Mouse (Mus musculus): Measurements from ENCODE around the gene Gm525. TPM values are rescaled to one million over a fixed set of nuclear protein-coding genes. Genes with fewer than 3 reads are reported as not detected.

The Gm525 gene
- polyA plus RNA-seq, 1 experiment from 2014 or later, result not detected

DNA sequence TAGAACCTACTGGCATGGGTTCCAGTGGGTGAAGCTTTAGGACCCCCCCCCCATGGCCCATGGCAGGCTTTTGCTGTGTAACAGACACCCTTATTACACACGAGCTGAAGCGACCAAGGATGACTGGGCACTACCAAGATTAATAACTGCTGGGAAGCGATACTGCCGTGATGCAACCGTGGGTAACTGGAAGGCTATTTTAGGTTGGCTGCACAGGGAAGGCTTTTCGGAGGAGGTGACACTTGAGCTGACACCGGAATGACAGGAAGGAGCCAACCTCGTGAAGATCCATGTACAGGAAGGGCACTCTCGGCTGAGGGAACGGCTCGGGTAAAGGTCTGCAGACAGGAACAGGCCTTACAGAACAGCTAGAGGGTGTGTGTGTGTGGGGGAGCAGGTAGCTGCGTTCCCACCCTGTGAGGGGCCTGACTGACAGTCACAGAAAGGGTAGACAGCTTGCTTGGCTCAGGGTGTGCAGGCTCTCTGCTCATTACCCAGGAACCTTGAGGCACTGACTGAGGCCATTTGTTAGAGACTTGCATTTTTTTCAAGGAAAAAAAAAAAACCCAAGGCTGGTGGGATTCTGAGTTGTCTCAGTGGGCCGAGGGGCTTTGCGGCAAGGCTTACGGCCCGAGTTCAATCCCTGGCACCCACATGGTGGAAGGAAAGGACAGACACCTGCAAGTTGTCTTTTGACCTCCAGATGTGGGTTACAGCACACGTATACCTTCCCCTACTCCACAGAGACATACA, 24.6 kb downstream of the Gm525 start:
- Histone ChIP-seq H3K27me3 (replicated peaks; ENCODE audit: control insufficient read depth, insufficient read depth, low read length) (no peaks in the 10 kb centered on the region), H3K4me1 (ENCODE audit: control insufficient read depth, insufficient read depth, low read depth, low read length) (peaks cover 8% of the 10 kb centered on the region; the same call in 1 of the 2 replicates), H3K9ac (ENCODE audit: low read depth, low read length) (no peak overlapping the region), H3K27ac (ENCODE audit: low read depth, low read length) (no peak overlapping the region), H3K4me3 (ENCODE audit: low read length) (no peak overlapping the region), H3K9me3 (ENCODE audit: control insufficient read depth, low read length) (no peaks in the 10 kb centered on the region), H3K36me3 (ENCODE audit: control insufficient read depth, insufficient read depth, low read length) (no peaks in the 10 kb centered on the region), H3K4me2 (ENCODE audit: low read length) (no peak overlapping the region)
- WGBS, result 77% methylated on average over 17 of the region's 17 CpGs
- ATAC-seq, result no peak

DNA sequence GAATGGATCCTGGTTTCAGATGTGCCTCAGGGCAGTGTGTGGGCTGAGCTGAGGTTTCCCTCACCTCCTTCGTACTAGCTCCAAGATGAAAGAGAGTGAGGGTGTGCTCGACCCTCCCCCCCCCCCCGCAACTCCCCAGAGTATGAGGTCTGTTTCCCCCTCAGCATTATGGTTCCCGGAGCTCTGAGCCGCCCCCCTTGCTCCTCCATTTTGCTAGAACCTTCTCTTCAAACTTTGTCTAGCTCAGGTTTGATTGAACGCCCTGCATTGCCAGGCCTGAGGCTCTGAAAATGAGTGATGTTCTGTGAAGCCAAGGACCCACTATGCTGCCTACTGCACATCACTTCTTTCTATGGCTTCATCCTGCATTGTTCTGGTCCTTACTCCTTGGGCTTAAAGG, 25.3 kb downstream of the Gm525 start:
- Histone ChIP-seq H3K9ac (ENCODE audit: low read depth, low read length) (no peak overlapping the region), H3K4me2 (ENCODE audit: low read length) (no peak overlapping the region), H3K36me3 (ENCODE audit: control insufficient read depth, insufficient read depth, low read length) (no peaks in the 10 kb centered on the region), H3K4me1 (ENCODE audit: control insufficient read depth, insufficient read depth, low read depth, low read length) (peaks cover 8% of the 10 kb centered on the region; the same call in 1 of the 2 replicates), H3K27me3 (replicated peaks; ENCODE audit: control insufficient read depth, insufficient read depth, low read length) (no peaks in the 10 kb centered on the region), H3K27ac (ENCODE audit: low read depth, low read length) (no peak overlapping the region), H3K9me3 (ENCODE audit: control insufficient read depth, low read length) (no peaks in the 10 kb centered on the region), H3K4me3 (ENCODE audit: low read length) (no peak overlapping the region)
- WGBS, result 80% methylated on average over 6 of the region's 6 CpGs
- ATAC-seq, result no peak

DNA sequence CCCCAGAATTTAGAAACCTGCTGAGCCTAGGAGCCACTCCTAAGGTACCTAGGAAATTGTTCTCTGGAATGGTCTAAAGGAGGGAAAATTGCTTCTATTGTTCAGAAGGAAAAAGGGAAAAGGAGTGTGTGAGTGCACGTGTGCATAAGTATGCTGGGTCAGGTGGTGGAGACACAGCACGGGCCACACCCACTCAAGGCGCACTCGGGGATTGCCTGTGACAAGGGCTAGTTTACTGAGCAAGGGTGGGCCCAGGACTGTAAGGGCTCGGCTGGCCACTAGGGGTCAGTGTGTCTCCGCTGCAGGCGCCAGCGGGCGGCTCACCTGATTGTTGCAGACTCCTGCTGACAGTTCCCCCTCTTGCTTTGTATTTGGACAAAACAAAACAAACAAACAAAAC, 26.8 kb downstream of the Gm525 start:
- H3K36me3 ChIP-seq (ENCODE audit: control insufficient read depth, insufficient read depth, low read length), result no peaks in the 10 kb centered on the region
- H3K9ac ChIP-seq (ENCODE audit: low read depth, low read length), result no peak overlapping the region
- peak; percentile 89 for ATAC-seq
- H3K9me3 ChIP-seq (ENCODE audit: control insufficient read depth, low read length), result no peaks in the 10 kb centered on the region
- H3K4me3 ChIP-seq (ENCODE audit: low read length), result peak overlapping the region; percentile 34
- under 1% methylated on average over 9 of the region's 9 CpGs for WGBS
- no peaks in the 10 kb centered on the region for H3K27me3 ChIP-seq (replicated peaks; ENCODE audit: control insufficient read depth, insufficient read depth, low read length)
- H3K4me1 ChIP-seq (ENCODE audit: control insufficient read depth, insufficient read depth, low read depth, low read length), result peaks cover 8% of the 10 kb centered on the region; the same call in 1 of the 2 replicates
- peak overlapping the region; percentile 69 for H3K4me2 ChIP-seq (ENCODE audit: low read length)
- no peak overlapping the region for H3K27ac ChIP-seq (ENCODE audit: low read depth, low read length)

DNA sequence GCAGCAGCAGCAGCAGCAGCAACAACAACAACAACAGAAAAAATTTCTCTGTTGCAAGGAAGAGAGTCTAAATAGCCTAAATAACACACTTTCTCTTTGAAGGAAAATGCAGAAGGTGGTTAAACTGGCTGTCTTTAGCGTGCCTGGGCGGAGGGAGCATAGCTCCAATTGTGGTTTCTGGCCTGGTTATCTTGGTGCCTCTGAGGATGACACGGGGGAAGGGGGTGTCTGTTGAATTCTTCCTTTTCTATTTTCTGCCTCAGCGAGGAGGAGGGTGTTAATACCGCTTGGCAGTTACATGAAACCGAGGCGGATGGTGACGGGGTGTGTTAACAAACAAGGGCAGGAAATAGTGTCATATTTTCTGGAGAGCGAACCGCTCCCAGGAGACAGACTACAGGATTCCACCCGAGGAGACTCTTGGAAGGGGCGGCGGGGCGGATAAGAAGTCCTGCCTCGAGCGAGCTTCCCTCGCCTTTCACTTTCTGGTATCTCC, 27.2 kb downstream of the Gm525 start:
- peak; percentile 37; the same call in 1 of the 2 replicates for ATAC-seq
- Histone ChIP-seq H3K4me3 (ENCODE audit: low read length) (peak overlapping the region; percentile 34), H3K9me3 (ENCODE audit: control insufficient read depth, low read length) (no peaks in the 10 kb centered on the region), H3K27me3 (replicated peaks; ENCODE audit: control insufficient read depth, insufficient read depth, low read length) (no peaks in the 10 kb centered on the region), H3K4me1 (ENCODE audit: control insufficient read depth, insufficient read depth, low read depth, low read length) (peaks cover 8% of the 10 kb centered on the region; the same call in 1 of the 2 replicates), H3K9ac (ENCODE audit: low read depth, low read length) (peak overlapping the region; percentile 48), H3K27ac (ENCODE audit: low read depth, low read length) (no peak overlapping the region), H3K4me2 (ENCODE audit: low read length) (peak overlapping the region; percentile 69), H3K36me3 (ENCODE audit: control insufficient read depth, insufficient read depth, low read length) (no peaks in the 10 kb centered on the region)
- 24% methylated on average over 17 of the region's 17 CpGs for WGBS

DNA sequence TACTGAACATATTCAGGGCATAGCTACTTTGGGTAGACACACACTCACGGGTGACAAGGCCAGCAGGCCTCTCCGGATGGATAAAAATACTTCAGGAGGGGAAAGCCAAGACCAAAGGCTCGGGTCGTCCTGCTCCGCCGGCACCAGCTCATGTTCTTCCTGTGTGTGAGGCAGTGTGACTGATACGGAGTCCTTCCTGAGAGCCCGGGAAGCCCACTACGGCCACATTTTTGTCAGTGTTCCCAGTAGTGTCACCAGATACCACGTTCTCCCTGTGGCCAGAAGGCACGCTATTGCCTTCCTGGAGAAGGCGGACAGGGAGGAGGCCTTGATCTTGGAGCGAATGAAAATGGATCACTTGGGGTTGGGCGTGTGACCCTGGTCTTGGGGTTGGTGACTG, 29.5 kb downstream of the Gm525 start:
- ATAC-seq, result no peak
- Histone ChIP-seq H3K27ac (ENCODE audit: low read depth, low read length) (no peak overlapping the region), H3K4me1 (ENCODE audit: control insufficient read depth, insufficient read depth, low read depth, low read length) (peaks cover 8% of the 10 kb centered on the region; the same call in 1 of the 2 replicates), H3K4me2 (ENCODE audit: low read length) (no peak overlapping the region), H3K9ac (ENCODE audit: low read depth, low read length) (no peak overlapping the region), H3K36me3 (ENCODE audit: control insufficient read depth, insufficient read depth, low read length) (no peaks in the 10 kb centered on the region), H3K9me3 (ENCODE audit: control insufficient read depth, low read length) (no peaks in the 10 kb centered on the region), H3K4me3 (ENCODE audit: low read length) (no peak overlapping the region), H3K27me3 (replicated peaks; ENCODE audit: control insufficient read depth, insufficient read depth, low read length) (no peaks in the 10 kb centered on the region)
- 91% methylated on average over 14 of the region's 14 CpGs for WGBS

DNA sequence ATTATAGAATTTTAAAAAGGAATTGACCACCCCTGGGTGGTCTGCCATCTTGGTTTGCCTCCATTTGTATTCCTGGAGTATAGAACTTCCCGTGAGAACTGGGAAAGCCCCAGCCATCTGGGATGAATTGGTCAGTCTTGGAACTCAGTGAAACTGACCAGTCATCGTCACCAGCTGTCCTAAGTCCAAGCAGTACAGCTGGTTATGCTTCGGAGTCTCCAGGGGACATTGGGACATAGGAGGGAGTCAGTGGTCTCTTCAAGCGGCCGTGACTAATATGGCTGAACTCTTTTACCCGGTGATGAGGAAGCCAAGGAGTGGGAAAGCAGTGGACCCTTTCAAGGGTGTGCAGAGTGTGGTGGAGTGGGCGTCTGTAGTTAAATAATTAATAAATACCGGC, 31.6 kb downstream of the Gm525 start:
- 94% methylated on average over 8 of the region's 8 CpGs for WGBS
- Histone ChIP-seq H3K9ac (ENCODE audit: low read depth, low read length) (no peak overlapping the region), H3K36me3 (ENCODE audit: control insufficient read depth, insufficient read depth, low read length) (no peaks in the 10 kb centered on the region), H3K4me3 (ENCODE audit: low read length) (no peak overlapping the region), H3K9me3 (ENCODE audit: control insufficient read depth, low read length) (no peaks in the 10 kb centered on the region), H3K27ac (ENCODE audit: low read depth, low read length) (no peak overlapping the region), H3K4me2 (ENCODE audit: low read length) (no peak overlapping the region), H3K27me3 (replicated peaks; ENCODE audit: control insufficient read depth, insufficient read depth, low read length) (no peaks in the 10 kb centered on the region), H3K4me1 (ENCODE audit: control insufficient read depth, insufficient read depth, low read depth, low read length) (peaks cover 8% of the 10 kb centered on the region; the same call in 1 of the 2 replicates)
- no peak for ATAC-seq

DNA sequence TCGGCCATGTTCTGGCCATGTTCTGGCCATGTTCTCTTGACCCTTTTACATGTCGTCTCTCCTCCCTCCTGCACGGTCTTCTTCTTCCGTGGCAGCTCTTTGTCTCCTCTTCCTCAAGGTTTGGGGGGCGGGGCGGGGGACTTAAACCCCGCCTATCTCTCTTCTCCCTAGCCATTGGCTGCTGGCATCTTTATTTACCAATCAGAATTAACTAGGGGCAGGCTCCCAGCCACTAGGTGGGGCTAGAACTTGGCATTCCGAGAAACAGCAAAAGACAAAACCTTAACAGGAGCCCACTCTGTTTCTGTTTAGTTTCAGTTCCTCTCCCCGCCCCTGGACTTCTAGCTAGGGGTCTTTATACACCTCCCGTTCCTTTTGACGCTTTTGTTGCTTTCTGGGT, 32.2 kb downstream of the Gm525 start:
- Histone ChIP-seq H3K4me1 (ENCODE audit: control insufficient read depth, insufficient read depth, low read depth, low read length) (peaks cover 6% of the 10 kb centered on the region; the same call in 1 of the 2 replicates), H3K27me3 (replicated peaks; ENCODE audit: control insufficient read depth, insufficient read depth, low read length) (no peaks in the 10 kb centered on the region), H3K27ac (ENCODE audit: low read depth, low read length) (no peak overlapping the region), H3K4me2 (ENCODE audit: low read length) (no peak overlapping the region), H3K4me3 (ENCODE audit: low read length) (no peak overlapping the region), H3K9me3 (ENCODE audit: control insufficient read depth, low read length) (no peaks in the 10 kb centered on the region), H3K9ac (ENCODE audit: low read depth, low read length) (no peak overlapping the region), H3K36me3 (ENCODE audit: control insufficient read depth, insufficient read depth, low read length) (no peaks in the 10 kb centered on the region)
- 90% methylated on average over 11 of the region's 11 CpGs for WGBS
- no peak for ATAC-seq

DNA sequence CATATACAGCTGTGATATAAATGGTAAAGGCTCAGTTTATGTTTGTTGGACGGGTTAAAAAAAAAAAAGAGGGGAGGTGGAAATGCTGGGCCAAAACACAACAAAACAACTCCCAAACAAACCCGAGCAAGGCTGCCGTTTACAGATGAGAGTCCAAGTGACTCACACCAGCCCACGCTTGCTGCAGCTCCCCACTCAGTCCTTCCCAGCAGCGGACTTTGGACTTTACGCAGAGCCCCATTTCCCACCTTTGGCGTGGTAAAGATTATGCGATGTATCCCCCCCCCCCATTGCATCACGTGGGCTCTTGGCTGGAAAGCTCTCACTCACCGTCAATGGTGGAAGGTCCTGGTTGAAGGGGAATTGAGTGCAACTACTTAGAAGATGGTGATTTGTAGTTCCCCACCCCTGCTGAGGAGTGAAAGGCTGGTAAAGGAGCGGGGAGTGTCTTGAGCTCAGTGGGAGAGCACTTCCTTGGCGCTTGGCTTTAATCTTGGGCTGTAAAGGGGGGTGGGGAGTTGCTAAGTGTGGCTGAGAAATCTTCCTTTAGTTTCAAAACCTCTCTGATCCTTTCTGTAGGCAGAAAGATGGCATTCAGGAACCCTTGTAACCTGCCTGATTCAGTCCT, 33.7 kb downstream of the Gm525 start:
- Histone ChIP-seq H3K4me1 (ENCODE audit: control insufficient read depth, insufficient read depth, low read depth, low read length) (no peaks in the 10 kb centered on the region), H3K27ac (ENCODE audit: low read depth, low read length) (no peak overlapping the region), H3K9me3 (ENCODE audit: control insufficient read depth, low read length) (no peaks in the 10 kb centered on the region), H3K4me2 (ENCODE audit: low read length) (no peak overlapping the region), H3K27me3 (replicated peaks; ENCODE audit: control insufficient read depth, insufficient read depth, low read length) (no peaks in the 10 kb centered on the region), H3K4me3 (ENCODE audit: low read length) (no peak overlapping the region), H3K9ac (ENCODE audit: low read depth, low read length) (no peak overlapping the region), H3K36me3 (ENCODE audit: control insufficient read depth, insufficient read depth, low read length) (no peaks in the 10 kb centered on the region)
- no peak for ATAC-seq
- 31% methylated on average over 12 of the region's 12 CpGs for WGBS

DNA sequence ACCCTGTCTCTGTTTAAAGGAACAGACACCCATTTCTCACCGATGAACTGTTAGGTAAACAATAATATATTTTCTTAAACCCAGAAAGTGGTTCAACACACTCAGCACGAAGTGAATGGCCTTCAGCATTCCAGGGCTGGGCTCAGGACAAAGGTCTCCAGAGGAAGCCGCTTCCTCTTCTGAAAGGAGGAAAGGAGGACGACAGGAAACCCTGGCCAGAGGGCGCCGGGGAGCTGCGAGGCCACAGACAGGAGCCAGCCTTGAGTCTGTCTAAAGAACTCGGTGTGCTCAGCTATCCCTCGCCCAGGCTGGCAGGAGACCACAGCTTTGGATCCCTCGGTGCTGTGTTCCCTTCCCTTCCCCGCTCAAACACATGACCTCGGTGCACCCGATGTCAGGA, 50.8 kb downstream of the Gm525 start:
- H3K27me3 ChIP-seq (replicated peaks; ENCODE audit: control insufficient read depth, insufficient read depth, low read length), result no peaks in the 10 kb centered on the region
- WGBS, result 21% methylated on average over 13 of the region's 13 CpGs
- 0 out of 2 replicates have a peak overlapping the region, but pooled peaks have one; percentile 5 for H3K4me2 ChIP-seq (ENCODE audit: low read length)
- H3K4me1 ChIP-seq (ENCODE audit: control insufficient read depth, insufficient read depth, low read depth, low read length), result no peaks in the 10 kb centered on the region
- H3K9ac ChIP-seq (ENCODE audit: low read depth, low read length), result no peak overlapping the region
- no peak for ATAC-seq
- H3K9me3 ChIP-seq (ENCODE audit: control insufficient read depth, low read length), result no peaks in the 10 kb centered on the region
- H3K36me3 ChIP-seq (ENCODE audit: control insufficient read depth, insufficient read depth, low read length), result no peaks in the 10 kb centered on the region
- H3K27ac ChIP-seq (ENCODE audit: low read depth, low read length), result no peak overlapping the region
- no peak overlapping the region for H3K4me3 ChIP-seq (ENCODE audit: low read length)

Data from hindbrain, embryonic 16.5 days (tissue).